8 mouse cellular contexts compared by ENCODE assay signal in genomic region chr7:128462406-128462805, GRCm38 (mm10). TPM values are rescaled to one million over a fixed set of nuclear protein-coding genes. Genes with fewer than 3 reads are reported as not detected.
DNase-seq lines count a peak whose midpoint lies in the region; ATAC-seq and TF ChIP-seq lines count a peak whose summit lies in the region.

No protein-coding gene starts in this region.

- no peaks in the 10 kb centered on the region for H3K9me3 ChIP-seq in midbrain, postnatal 0 days (ENCODE audit: low read length)

- peak; percentile 22 for DNase-seq in cerebellum, adult 11 months
- DNase-seq in testis, postnatal 14 days (ENCODE audit: low spot score) = no peak
- DNase-seq in induced T-regulatory cell, adult 2 months (ENCODE audit: low read depth) = peak; percentile 38
- no peak for DNase-seq in midbrain, postnatal 0 days (ENCODE audit: low spot score)
- no peak for DNase-seq in adrenal gland, adult 18-20 months (ENCODE audit: low spot score in 2 of 2)
- DNase-seq in lung, postnatal 10 days = no peak

- TF ChIP-seq POLR2A in testis, adult 2 months (IDR thresholded peaks at IDR 0.05; ENCODE audit: control insufficient read depth, low read depth, low read length) = no peak

- H3K27ac ChIP-seq in testis, adult 2 months (ENCODE audit: control insufficient read depth, insufficient read depth, low read depth, low read length) = peak overlapping the region; percentile 33; the same call in 1 of the 2 replicates
- H3K27ac ChIP-seq in midbrain, postnatal 0 days (ENCODE audit: low read depth, low read length) = no peak overlapping the region

- H3K4me3 ChIP-seq in testis, adult 2 months (ENCODE audit: control insufficient read depth, low read depth, low read length) = peak overlapping the region; percentile 99
- H3K4me3 ChIP-seq in midbrain, postnatal 0 days (ENCODE audit: low read depth, low read length) = peak overlapping the region; percentile 89; the same call in 1 of the 2 replicates

- H3K27me3 ChIP-seq in testis, adult 2 months (ENCODE audit: control insufficient read depth, insufficient read depth, low read length) = no peaks in the 10 kb centered on the region
- no peaks in the 10 kb centered on the region for H3K27me3 ChIP-seq in midbrain, postnatal 0 days (ENCODE audit: insufficient read depth, low read length)

- peaks cover 9% of the 10 kb centered on the region for H3K4me1 ChIP-seq in testis, adult 2 months (ENCODE audit: control insufficient read depth, insufficient read depth, low read length)
- H3K4me1 ChIP-seq in midbrain, postnatal 0 days (ENCODE audit: insufficient read depth, low read length) = no peaks in the 10 kb centered on the region

- TF ChIP-seq CTCF in testis, adult 2 months (IDR thresholded peaks at IDR 0.05; ENCODE audit: control insufficient read depth, insufficient read depth, insufficient replicate concordance, low read depth, low read length) = no peak
- TF ChIP-seq CTCF in midbrain, postnatal 0 days (IDR thresholded peaks at IDR 0.05) = peak; percentile 40

- no peak overlapping the region for H3K9ac ChIP-seq in midbrain, postnatal 0 days (replicated peaks; ENCODE audit: low read length, poor library complexity, severe bottlenecking)

- WGBS in midbrain, postnatal 0 days = 68% methylated on average over 5 of the region's 5 CpGs

- H3K36me3 ChIP-seq in testis, adult 2 months (ENCODE audit: control insufficient read depth, insufficient read depth, low read length) = no peaks in the 10 kb centered on the region
- no peaks in the 10 kb centered on the region for H3K36me3 ChIP-seq in midbrain, postnatal 0 days (ENCODE audit: insufficient read depth, low read length)

- no peak for ATAC-seq in cerebellum, adult (ENCODE audit: insufficient number of reproducible peaks, low FRiP score, low TSS enrichment)
- no peak for ATAC-seq in midbrain, postnatal 0 days (ENCODE audit: low FRiP score)

- peak overlapping the region; percentile 46 for H3K4me2 ChIP-seq in midbrain, postnatal 0 days (ENCODE audit: low read depth, low read length, poor library complexity, severe bottlenecking)

RNA-seq across cellular contexts. Expression of gene Tial1, which starts 0.9 kb away (rescaled TPM):
- 32.1 and 36.0 TPM in 2 replicates for polyA plus RNA-seq in testis, adult 2 months (2012; rRNA removed)
- total RNA-seq in midbrain, postnatal 0 days (2014; rRNA removed) = 47.2 and 57.1 TPM in 2 replicates
- polyA plus RNA-seq in midbrain, postnatal 0 days (2015; fragmentation: Nextera tagmentation; extraction: Ambion mirVana) = 24.8 and 29.9 TPM in 2 replicates
- 10 to 100 TPM; 67.1 to 99.5 TPM for total RNA-seq in adrenal gland, adult 18-20 months (2021)

RNA-seq across cellular contexts. Expression of gene Rgs10, which starts 43.8 kb away (rescaled TPM):
- 46.7 and 50.4 TPM in 2 replicates for polyA plus RNA-seq in testis, adult 2 months (2012; rRNA removed)
- 77.4 and 84.6 TPM in 2 replicates for total RNA-seq in midbrain, postnatal 0 days (2014; rRNA removed)
- polyA plus RNA-seq in midbrain, postnatal 0 days (2015; fragmentation: Nextera tagmentation; extraction: Ambion mirVana) = 89.3 and 91.0 TPM in 2 replicates
- total RNA-seq in adrenal gland, adult 18-20 months (2021) = 10 to 100 TPM; 13.8 to 19.8 TPM

Comparison
In these comparisons a context has a peak if more than half of its experiments do, and no peak if none do; other contexts are left out.
1. DNase-seq: peak in cerebellum, adult 11 months (single experiment) and induced T-regulatory cell, adult 2 months (single experiment); none in testis, postnatal 14 days (single experiment), midbrain, postnatal 0 days (single experiment), adrenal gland, adult 18-20 months (0 of 2) and lung, postnatal 10 days (single experiment).